7 mouse cellular contexts compared by ENCODE assay signal in genomic region chr7:90456149-90456844, GRCm38 (mm10). TPM values are rescaled to one million over a fixed set of nuclear protein-coding genes. Genes with fewer than 3 reads are reported as not detected.
A peak's percentile ranks its signal among the peaks of the same experiment; 100 is the strongest.
DNase-seq lines count a peak whose midpoint lies in the region; ATAC-seq and TF ChIP-seq lines count a peak whose summit lies in the region.

No protein-coding gene starts in this region.

- no peak for ATAC-seq in megakaryocyte, adult 5-6 weeks (ENCODE audit: poor library complexity, severe bottlenecking)
- no peak for ATAC-seq in limb, embryonic 15.5 days (ENCODE audit: insufficient number of reproducible peaks, low FRiP score, low TSS enrichment, low read depth)
- no peak for ATAC-seq in stomach, postnatal 0 days (ENCODE audit: low FRiP score, low TSS enrichment)
- ATAC-seq in monocyte, adult 5-6 weeks (replicated peaks; ENCODE audit: insufficient number of reproducible peaks, low FRiP score, low TSS enrichment, poor library complexity, severe bottlenecking) = no peak

- no peak for TF ChIP-seq CTCF in stomach, postnatal 0 days (IDR thresholded peaks at IDR 0.05; ENCODE audit: low read depth)

- peak overlapping the region; percentile 59 for H3K4me2 ChIP-seq in limb, embryonic 15.5 days
- peak overlapping the region; percentile 69 for H3K4me2 ChIP-seq in stomach, postnatal 0 days (replicated peaks; ENCODE audit: low read depth)

- TF ChIP-seq EP300 in stomach, postnatal 0 days (optimal IDR thresholded peaks at IDR 0.05) = no peak

- H3K27ac ChIP-seq in forebrain, embryonic 10.5 days = peak overlapping the region; percentile 93
- H3K27ac ChIP-seq in limb, embryonic 15.5 days = peak overlapping the region; percentile 96
- peak overlapping the region; percentile 45; the same call in 1 of the 2 replicates for H3K27ac ChIP-seq in stomach, postnatal 0 days (replicated peaks)

- H3K36me3 ChIP-seq in megakaryocyte, embryonic 14.5 days (replicated peaks; ENCODE audit: low read length) = peaks cover 34% of the 10 kb centered on the region
- peaks cover 36% of the 10 kb centered on the region for H3K36me3 ChIP-seq in forebrain, embryonic 10.5 days (replicated peaks)
- H3K36me3 ChIP-seq in limb, embryonic 15.5 days = peaks cover 10% of the 10 kb centered on the region; the same call in 1 of the 2 replicates
- 0 out of 2 replicates have a peak, but pooled peaks cover 5% of the 10 kb centered on the region for H3K36me3 ChIP-seq in stomach, postnatal 0 days (ENCODE audit: control insufficient read depth, insufficient read depth, low read length)

- WGBS in forebrain, embryonic 10.5 days = 50% methylated on average over 7 of the region's 7 CpGs
- 23% methylated on average over 7 of the region's 7 CpGs for WGBS in limb, embryonic 15.5 days
- 15% methylated on average over 7 of the region's 7 CpGs for WGBS in stomach, postnatal 0 days

- no peaks in the 10 kb centered on the region for H3K9me3 ChIP-seq in megakaryocyte, embryonic 14.5 days
- no peaks in the 10 kb centered on the region for H3K9me3 ChIP-seq in forebrain, embryonic 10.5 days
- H3K9me3 ChIP-seq in limb, embryonic 15.5 days = no peaks in the 10 kb centered on the region
- H3K9me3 ChIP-seq in stomach, postnatal 0 days (ENCODE audit: control insufficient read depth, low read length) = no peaks in the 10 kb centered on the region

- DNase-seq in forebrain, embryonic 10.5 days (ENCODE audit: extremely low spot score, low spot score) = no peak
- DNase-seq in stomach, postnatal 0 days (ENCODE audit: low spot score) = no peak
- no peak for DNase-seq in spleen, postnatal 14 days (ENCODE audit: low spot score in 2 of 2)

- H3K27me3 ChIP-seq in megakaryocyte, embryonic 14.5 days (replicated peaks) = peaks cover 5% of the 10 kb centered on the region
- no peaks in the 10 kb centered on the region for H3K27me3 ChIP-seq in forebrain, embryonic 10.5 days (ENCODE audit: poor library complexity, severe bottlenecking)
- H3K27me3 ChIP-seq in limb, embryonic 15.5 days = no peaks in the 10 kb centered on the region
- H3K27me3 ChIP-seq in stomach, postnatal 0 days (ENCODE audit: control insufficient read depth, insufficient read depth, low read length) = no peaks in the 10 kb centered on the region

- H3K4me1 ChIP-seq in megakaryocyte, embryonic 14.5 days = peaks cover 24% of the 10 kb centered on the region
- H3K4me1 ChIP-seq in forebrain, embryonic 10.5 days = peaks cover 18% of the 10 kb centered on the region
- H3K4me1 ChIP-seq in limb, embryonic 15.5 days = peaks cover 12% of the 10 kb centered on the region; the same call in 1 of the 2 replicates
- peaks cover 2% of the 10 kb centered on the region; the same call in 1 of the 2 replicates for H3K4me1 ChIP-seq in stomach, postnatal 0 days (replicated peaks; ENCODE audit: control insufficient read depth, insufficient read depth)

- H3K4me3 ChIP-seq in megakaryocyte, embryonic 14.5 days (replicated peaks) = peak overlapping the region; percentile 97
- H3K4me3 ChIP-seq in forebrain, embryonic 10.5 days = peak overlapping the region; percentile 81
- peak overlapping the region; percentile 78 for H3K4me3 ChIP-seq in limb, embryonic 15.5 days
- peak overlapping the region; percentile 81 for H3K4me3 ChIP-seq in stomach, postnatal 0 days (ENCODE audit: low read depth, low read length)

- H3K9ac ChIP-seq in limb, embryonic 15.5 days = peak overlapping the region; percentile 79
- peak overlapping the region; percentile 23; the same call in 1 of the 2 replicates for H3K9ac ChIP-seq in stomach, postnatal 0 days (ENCODE audit: low read length)

RNA-seq across cellular contexts. Expression of gene Tmem126a, which starts 0.7 kb away (rescaled TPM):
- polyA plus RNA-seq in megakaryocyte, embryonic 14.5 days (2012; ENCODE audit: insufficient read depth, low replicate concordance) = 3.2 and 9.4 TPM in 2 replicates
- 59.0 and 64.5 TPM in 2 replicates for total RNA-seq in megakaryocyte, adult 5-6 weeks (2015)
- 20.7 and 31.2 TPM in 2 replicates for total RNA-seq in megakaryocyte, adult 5-6 weeks (2017)
- 135 and 140 TPM in 2 replicates for polyA plus RNA-seq in forebrain, embryonic 10.5 days (2016; fragmentation: Nextera tagmentation; extraction: Ambion mirVana)
- 80.0 and 87.4 TPM in 2 replicates for polyA plus RNA-seq in limb, embryonic 15.5 days (2015; fragmentation: Nextera tagmentation; extraction: Ambion mirVana)
- polyA plus RNA-seq in stomach, postnatal 0 days (2015; fragmentation: Nextera tagmentation; extraction: Ambion mirVana) = 85.9 and 86.5 TPM in 2 replicates
- 25.4 to 47.1 TPM (median 42.7 TPM) in 3 replicates for total RNA-seq in monocyte, adult 5-6 weeks (2017)

RNA-seq across cellular contexts. Expression of gene Crebzf, which starts 13.8 kb away (rescaled TPM):
- 17.3 and 18.7 TPM in 2 replicates for polyA plus RNA-seq in megakaryocyte, embryonic 14.5 days (2012; ENCODE audit: insufficient read depth, low replicate concordance)
- total RNA-seq in megakaryocyte, adult 5-6 weeks (2015) = 74.9 and 89.1 TPM in 2 replicates
- total RNA-seq in megakaryocyte, adult 5-6 weeks (2017) = 47.2 and 52.6 TPM in 2 replicates
- 21.8 and 24.2 TPM in 2 replicates for polyA plus RNA-seq in forebrain, embryonic 10.5 days (2016; fragmentation: Nextera tagmentation; extraction: Ambion mirVana)
- 18.7 and 31.9 TPM in 2 replicates for polyA plus RNA-seq in limb, embryonic 15.5 days (2015; fragmentation: Nextera tagmentation; extraction: Ambion mirVana)
- 20.6 and 21.3 TPM in 2 replicates for polyA plus RNA-seq in stomach, postnatal 0 days (2015; fragmentation: Nextera tagmentation; extraction: Ambion mirVana)
- 89.3 to 156 TPM (median 111 TPM) in 3 replicates for total RNA-seq in monocyte, adult 5-6 weeks (2017)

RNA-seq across cellular contexts. Expression of gene Tmem126b, which starts 19.5 kb away (rescaled TPM):
- 2.0 TPM in 1 of 2 replicates, not detected in the other for polyA plus RNA-seq in megakaryocyte, embryonic 14.5 days (2012; ENCODE audit: insufficient read depth, low replicate concordance)
- total RNA-seq in megakaryocyte, adult 5-6 weeks (2015) = 11.9 and 15.3 TPM in 2 replicates
- 11.9 and 13.5 TPM in 2 replicates for total RNA-seq in megakaryocyte, adult 5-6 weeks (2017)
- polyA plus RNA-seq in forebrain, embryonic 10.5 days (2016; fragmentation: Nextera tagmentation; extraction: Ambion mirVana) = 31.6 and 32.9 TPM in 2 replicates
- polyA plus RNA-seq in limb, embryonic 15.5 days (2015; fragmentation: Nextera tagmentation; extraction: Ambion mirVana) = 34.1 and 35.1 TPM in 2 replicates
- polyA plus RNA-seq in stomach, postnatal 0 days (2015; fragmentation: Nextera tagmentation; extraction: Ambion mirVana) = 18.9 and 19.3 TPM in 2 replicates
- 5.9 to 8.8 TPM (median 8.7 TPM) in 3 replicates for total RNA-seq in monocyte, adult 5-6 weeks (2017)

RNA-seq across cellular contexts. Expression of gene Dlg2, which starts 20.2 kb away (rescaled TPM):
- polyA plus RNA-seq in megakaryocyte, embryonic 14.5 days (2012; ENCODE audit: insufficient read depth, low replicate concordance) = 4.1 and 5.8 TPM in 2 replicates
- total RNA-seq in megakaryocyte, adult 5-6 weeks (2015) = not detected in 2 replicates
- 0.28 and 0.33 TPM in 2 replicates for total RNA-seq in megakaryocyte, adult 5-6 weeks (2017)
- 0.95 and 0.96 TPM in 2 replicates for polyA plus RNA-seq in forebrain, embryonic 10.5 days (2016; fragmentation: Nextera tagmentation; extraction: Ambion mirVana)
- polyA plus RNA-seq in limb, embryonic 15.5 days (2015; fragmentation: Nextera tagmentation; extraction: Ambion mirVana) = 7.6 TPM in 2 replicates
- polyA plus RNA-seq in stomach, postnatal 0 days (2015; fragmentation: Nextera tagmentation; extraction: Ambion mirVana) = 9.8 and 12.8 TPM in 2 replicates
- 0.96 to 2.9 TPM (median 1.7 TPM) in 3 replicates for total RNA-seq in monocyte, adult 5-6 weeks (2017)

RNA-seq across cellular contexts. Expression of gene Ccdc89, which starts 29.9 kb away (rescaled TPM):
- polyA plus RNA-seq in megakaryocyte, embryonic 14.5 days (2012; ENCODE audit: insufficient read depth, low replicate concordance) = 0.41 TPM in 1 of 2 replicates, not detected in the other
- total RNA-seq in megakaryocyte, adult 5-6 weeks (2015) = not detected in 2 replicates
- not detected in 2 replicates for total RNA-seq in megakaryocyte, adult 5-6 weeks (2017)
- 2.4 and 2.5 TPM in 2 replicates for polyA plus RNA-seq in forebrain, embryonic 10.5 days (2016; fragmentation: Nextera tagmentation; extraction: Ambion mirVana)
- polyA plus RNA-seq in limb, embryonic 15.5 days (2015; fragmentation: Nextera tagmentation; extraction: Ambion mirVana) = 0.69 and 1.5 TPM in 2 replicates
- polyA plus RNA-seq in stomach, postnatal 0 days (2015; fragmentation: Nextera tagmentation; extraction: Ambion mirVana) = 0.56 and 0.91 TPM in 2 replicates
- 0.53 to 0.78 TPM in 2 of 3 replicates, not detected in the other for total RNA-seq in monocyte, adult 5-6 weeks (2017)

Comparison
In these comparisons a context has a peak if more than half of its experiments do, and no peak if none do; other contexts are left out.
1. H3K27ac ChIP-seq: peak in every context shown above with its lines; median percentile 96 in limb, embryonic 15.5 days; 93 in forebrain, embryonic 10.5 days; 45 in stomach, postnatal 0 days.